Mouse (Mus musculus) brain, embryonic 14.5 days (tissue): ENCODE measurements at regions not wholly inside any gene's neighbourhood (a gene's known extent, or its start where the extent isn't known, plus 50 kb on each side); places are given as distances from the start of the nearest gene placed in this dataset.
A peak's percentile ranks its signal among the peaks of the same experiment; 100 is the strongest.
"Not testable (repeated sequence)": the region's sequence is repeated elsewhere in the genome, so short reads cannot be mapped to it uniquely, and the experiment has no call there.

ENCODE experiments used
- DNase-seq: peaks from one replicate; pipeline ENCODE4 v3.0.0-alpha.2; 2011; ENCODE audit warnings: low read depth
- CTCF ChIP-seq: fragments of 200-500 bp; IDR thresholded peaks from 2 replicates; pipeline ENCODE4 v1.5.1; 2012; ENCODE audit warnings: inconsistent platforms, mild to moderate bottlenecking, moderate library complexity, borderline replicate concordance; ENCODE audit not compliant: insufficient read depth, insufficient read length; ENCODE audit errors: extremely low read depth
- POLR2A ChIP-seq: fragments of 200-500 bp; IDR thresholded peaks from 2 replicates; pipeline ENCODE4 v1.6.1; 2012; ENCODE audit warnings: mild to moderate bottlenecking, inconsistent platforms, borderline replicate concordance; ENCODE audit not compliant: poor library complexity, insufficient read depth, insufficient read length, severe bottlenecking; ENCODE audit errors: extremely low read depth

- not testable (repeated sequence) for DNase-seq
These were observed 498.0 kb upstream of the Tacstd2 start for GRCm38 (mm10) chr6:68033608-68034007.

- no peak for TF ChIP-seq POLR2A
- TF ChIP-seq CTCF = peak; percentile 19; the same call in 1 of the 2 replicates
- DNase-seq = no peak
These were observed 495.1 kb upstream of the Tacstd2 start for GRCm38 (mm10) chr6:68030740-68031139.
